Mouse (Mus musculus) spleen, adult 12 weeks (tissue): ENCODE results near the gene Gm5916.

Source experiments
- DNase-seq: peaks from one replicate; pipeline ENCODE4 v3.0.0; 2022; ENCODE audit warnings: low spot score

Gm5916 gene

GRCm38 (mm10) chr9:36128679-36129078, at the start of gene Gm5916:
Gene Gm5916 (minus strand): TSS chr9:36128779.
- no peak for DNase-seq
